Mouse (Mus musculus): Measurements from ENCODE around the gene Cpeb2.

The Cpeb2 gene

DNA sequence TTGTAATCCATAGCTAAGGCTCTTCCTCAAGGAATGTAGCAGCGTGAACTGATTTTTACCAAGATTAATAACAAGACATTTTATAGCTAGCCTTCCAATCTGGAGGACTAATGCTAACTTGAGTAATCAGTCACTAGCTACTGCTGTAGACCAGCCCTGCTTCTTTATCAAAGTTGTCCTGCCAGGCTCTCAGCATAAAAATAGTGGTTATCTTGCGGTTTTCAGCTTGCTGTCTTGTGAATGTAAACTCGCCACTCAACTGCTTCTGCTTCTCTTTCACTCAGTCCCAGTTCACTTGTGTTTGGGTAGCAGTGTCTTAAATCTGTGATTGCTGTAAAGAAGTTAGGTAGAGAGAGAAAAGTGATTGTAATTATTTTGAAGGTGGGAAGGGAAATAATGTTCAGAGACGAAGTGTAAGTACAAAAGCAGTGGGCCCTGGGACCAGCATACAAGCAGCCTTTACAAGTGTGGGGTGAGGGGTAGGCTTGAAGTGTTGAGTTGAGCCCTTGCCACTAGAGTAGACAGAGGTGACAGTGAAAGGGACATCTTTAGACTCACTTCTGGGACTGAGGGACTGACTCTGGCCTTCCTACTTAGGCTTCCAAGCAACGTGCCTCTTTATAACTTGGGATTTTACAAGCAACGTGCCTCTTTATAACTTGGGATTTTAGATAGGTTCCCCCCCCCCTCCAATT lies 6.3 kb downstream of the Cpeb2 start:
- no peak for DNase-seq

GRCm38 (mm10) chr5:43240729-43241128 lies 7.8 kb downstream of the Cpeb2 start:
- no peak for DNase-seq

GRCm38 (mm10) chr5:43246236-43246635 lies 13.3 kb downstream of the Cpeb2 start:
- DNase-seq: no peak

- DNase-seq: no peak
Observed at GRCm38 (mm10) chr5:43246954-43247353, 14.0 kb downstream of the Cpeb2 start.

GRCm38 (mm10) chr5:43248001-43248430 lies 15.0 kb downstream of the Cpeb2 start:
- DNase-seq: no peak

GRCm38 (mm10) chr5:43257490-43257889 lies 24.5 kb downstream of the Cpeb2 start:
- no peak for DNase-seq

DNA sequence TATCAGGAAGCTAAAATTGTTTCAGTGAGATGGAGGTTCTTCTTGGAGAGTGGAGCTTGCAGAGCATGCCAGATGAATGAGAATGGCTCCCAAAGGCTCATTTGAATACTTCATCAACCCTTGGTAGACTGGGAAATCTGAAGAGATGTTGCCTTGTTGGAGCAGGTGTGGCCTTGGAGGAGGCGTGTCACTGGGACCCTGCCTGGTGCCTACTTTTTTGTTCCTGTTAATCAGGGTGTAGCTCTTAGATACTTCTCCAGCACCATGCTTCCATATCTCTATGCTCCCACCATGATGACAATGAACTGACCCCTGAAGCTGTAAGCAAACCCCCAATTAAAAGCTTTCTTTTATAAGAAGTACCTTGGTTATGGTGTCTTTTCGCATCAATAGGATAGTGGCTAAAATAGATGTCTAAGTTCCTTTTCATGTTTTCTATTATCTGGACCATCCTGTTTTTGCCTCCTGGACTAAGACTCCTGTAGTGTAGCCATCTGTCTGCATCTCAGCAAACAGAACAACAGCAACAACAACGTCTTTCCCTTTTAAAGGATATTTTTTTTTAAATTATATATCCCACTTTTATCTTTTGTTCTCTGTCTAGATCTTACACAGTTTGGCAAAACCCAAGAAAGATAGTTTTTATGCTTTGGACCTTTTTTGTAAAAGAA lies 25.6 kb downstream of the Cpeb2 start:
- no peak for DNase-seq

- no peak for DNase-seq
Observed at GRCm38 (mm10) chr5:43261814-43262213, 28.8 kb downstream of the Cpeb2 start.

DNA sequence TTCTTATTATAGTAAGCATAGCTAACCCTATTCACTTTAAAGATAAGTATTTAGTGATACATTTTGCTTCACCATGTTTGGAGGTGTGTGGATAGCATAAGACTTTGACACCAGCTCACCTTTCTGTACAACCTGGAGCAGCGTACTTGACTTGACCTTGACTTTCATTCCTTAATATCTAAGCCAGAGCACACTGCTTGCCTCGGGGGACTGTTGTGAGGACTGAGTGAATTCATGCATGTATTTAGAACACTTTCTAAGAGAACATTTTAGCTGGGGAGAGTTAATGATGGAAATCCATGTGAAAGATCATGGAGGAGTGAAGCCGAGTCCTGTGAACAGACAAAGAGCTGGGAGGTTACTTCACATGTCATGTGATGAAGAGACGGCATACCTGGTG lies 31.0 kb downstream of the Cpeb2 start:
- DNase-seq: no peak

DNA sequence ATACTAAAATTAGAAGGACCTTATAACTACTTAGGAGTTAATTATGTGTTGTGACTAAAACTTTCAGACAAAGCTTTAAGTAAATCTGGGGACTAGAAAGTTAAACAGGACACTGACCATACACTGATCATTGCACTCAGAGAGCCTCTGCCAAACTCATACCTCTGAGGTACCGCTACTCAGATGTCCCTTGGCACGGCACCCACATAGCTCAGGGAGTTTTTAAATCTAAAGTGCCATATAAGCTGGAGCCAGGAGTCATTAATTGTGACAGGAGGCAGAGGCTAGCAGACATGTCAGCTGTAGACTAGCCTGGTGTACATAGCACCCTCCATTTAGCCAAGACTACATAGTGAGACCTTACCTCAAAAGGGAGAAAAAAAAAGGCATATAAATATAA lies 31.7 kb downstream of the Cpeb2 start:
- no peak for DNase-seq

DNA sequence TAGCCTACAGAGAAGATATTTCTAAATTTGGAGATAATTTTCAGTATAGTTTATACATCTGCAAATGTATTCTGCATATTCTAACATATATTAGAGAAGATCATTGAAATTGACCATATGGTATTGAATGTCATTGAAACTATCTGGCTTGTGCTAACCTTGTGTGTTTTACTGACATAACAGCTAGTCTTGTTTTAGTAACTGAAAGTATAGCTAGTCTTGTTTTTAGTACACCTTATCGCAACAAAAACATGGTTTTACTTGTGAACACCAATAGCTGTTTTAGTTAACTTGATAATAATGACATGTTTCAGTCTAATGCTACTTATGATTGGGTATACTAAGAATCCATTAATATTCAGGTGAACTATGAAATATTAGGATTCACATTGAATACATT lies 45.0 kb downstream of the Cpeb2 start:
- DNase-seq: no peak

DNA sequence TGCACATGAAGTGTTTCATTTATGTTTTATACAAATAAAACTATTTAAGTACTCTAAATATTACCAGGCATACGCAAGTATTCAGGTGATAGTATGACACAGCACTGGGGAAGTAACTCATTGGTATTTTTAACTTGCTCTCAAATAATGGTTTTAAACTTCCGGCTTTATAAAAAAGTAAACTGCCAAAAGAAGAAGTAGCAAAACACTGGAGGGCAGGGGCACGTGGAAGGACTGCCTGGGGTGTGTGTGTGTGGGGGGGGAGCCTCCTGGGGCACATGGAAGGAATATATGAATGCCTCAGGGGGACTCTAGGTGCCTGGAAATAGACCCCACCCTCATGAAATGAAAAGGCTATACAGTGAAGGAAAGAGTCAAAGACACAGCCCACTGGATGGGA lies 46.8 kb downstream of the Cpeb2 start:
- no peak for DNase-seq

DNA sequence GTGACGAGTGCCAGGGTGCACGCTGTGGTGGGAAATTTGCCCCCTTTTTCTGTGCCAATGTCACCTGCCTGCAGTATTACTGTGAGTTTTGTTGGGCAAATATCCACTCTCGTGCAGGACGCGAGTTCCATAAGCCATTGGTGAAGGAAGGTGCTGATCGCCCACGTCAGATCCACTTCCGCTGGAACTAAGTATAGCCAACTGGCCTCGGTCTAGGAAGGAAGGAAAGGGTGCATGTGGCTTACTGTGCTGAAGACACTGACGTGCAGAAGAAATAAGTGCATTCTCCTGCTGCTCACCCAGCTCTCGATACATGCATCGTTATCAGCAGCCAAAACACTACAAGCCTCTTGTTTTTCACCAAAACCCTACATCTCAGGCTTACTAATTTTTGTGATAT lies 52.8 kb downstream of the Cpeb2 start:
- DNase-seq: no peak

DNA sequence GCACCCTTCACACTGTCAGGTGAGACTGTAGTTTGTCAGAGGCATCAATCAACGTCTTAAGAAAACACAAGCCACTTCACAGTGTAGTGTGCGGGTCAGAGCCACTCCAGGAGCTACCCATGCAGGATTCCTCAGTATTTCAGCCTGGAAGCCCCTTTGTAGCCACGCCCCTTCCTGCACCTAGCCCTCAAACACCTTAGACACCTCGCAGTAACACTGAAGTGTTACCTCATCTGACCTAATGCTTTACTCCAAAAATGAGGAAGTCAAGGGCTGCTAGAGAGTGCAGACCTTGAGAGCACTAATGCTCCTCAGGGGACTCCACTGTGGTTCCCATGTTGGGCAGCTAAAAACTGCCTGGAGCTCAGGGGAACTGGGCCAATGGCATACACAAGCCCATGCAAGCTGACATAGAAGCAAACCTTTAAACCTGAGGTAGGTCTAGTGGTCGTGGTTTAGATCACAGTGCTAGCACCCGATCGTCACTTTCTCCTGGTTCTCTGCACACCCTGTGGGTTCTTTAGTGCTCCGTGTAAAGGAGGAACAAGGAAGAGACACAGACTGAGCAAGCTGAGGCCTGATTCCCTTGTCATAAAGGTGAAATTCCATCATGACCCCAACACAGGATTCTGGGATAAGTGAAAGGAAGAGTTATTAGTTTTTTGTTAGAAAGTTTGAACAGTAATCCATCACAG lies 56.9 kb downstream of the Cpeb2 start:
- DNase-seq: peak; percentile 64

GRCm38 (mm10) chr5:43293136-43293535 lies 60.2 kb downstream of the Cpeb2 start:
- DNase-seq: no peak

DNA sequence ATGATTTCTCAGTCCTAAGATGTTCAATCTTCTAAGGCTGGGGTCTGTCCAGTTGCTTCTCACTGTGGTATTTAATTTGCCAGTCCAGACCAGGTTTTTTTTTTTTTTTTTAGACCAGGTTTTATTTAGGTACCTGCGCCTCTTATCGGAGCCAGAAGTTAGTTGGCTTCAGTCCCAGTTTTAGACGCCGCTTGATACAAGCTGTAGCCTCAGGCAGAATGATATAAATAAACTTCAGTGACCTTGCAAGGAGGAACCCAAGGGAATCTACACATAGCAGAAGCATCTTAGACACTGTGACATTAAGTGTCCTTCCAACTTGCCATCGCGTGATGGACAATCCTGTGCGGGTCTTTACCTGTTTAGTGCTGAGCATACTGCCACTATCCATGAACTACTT lies 64.5 kb downstream of the Cpeb2 start:
- DNase-seq: peak; percentile 7

DNA sequence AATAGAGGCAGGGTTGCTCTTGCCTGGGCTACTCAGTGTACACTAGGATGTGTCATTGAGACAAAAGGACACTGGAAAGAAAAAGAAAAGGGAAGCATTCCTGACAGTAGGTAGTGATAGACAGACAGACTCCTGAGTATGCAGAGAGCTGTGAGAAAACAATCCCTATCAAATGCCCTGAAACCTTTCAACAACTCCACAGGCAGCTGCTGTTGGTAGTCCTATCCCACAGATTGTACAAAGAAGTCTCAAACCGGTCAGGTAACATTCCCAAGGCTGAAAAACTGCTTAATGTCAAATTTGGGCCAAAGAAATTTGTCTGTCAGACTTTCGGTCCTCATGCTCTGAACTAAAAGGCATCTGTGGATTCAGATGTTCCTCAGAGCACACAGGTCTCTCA lies 66.0 kb downstream of the Cpeb2 start:
- no peak for DNase-seq

DNA sequence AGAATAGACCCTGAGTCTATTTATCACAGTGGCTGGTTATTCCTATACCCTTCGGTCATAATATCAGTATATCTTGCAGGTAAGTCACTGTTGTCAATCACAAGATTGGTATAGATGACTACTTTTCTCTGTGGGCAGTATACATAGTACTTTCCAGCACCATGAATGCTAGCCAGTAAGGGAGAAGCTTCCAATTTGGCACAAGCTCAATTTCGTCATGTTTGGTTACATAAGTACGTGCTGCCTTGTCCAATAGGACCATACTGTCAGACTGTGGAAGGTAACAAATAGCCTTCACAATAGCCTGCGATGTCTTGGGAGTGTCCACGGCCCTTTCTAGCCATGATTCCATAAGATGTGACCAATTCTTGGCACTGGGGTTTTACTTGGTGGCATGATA lies 67.1 kb downstream of the Cpeb2 start:
- no peak for DNase-seq

DNA sequence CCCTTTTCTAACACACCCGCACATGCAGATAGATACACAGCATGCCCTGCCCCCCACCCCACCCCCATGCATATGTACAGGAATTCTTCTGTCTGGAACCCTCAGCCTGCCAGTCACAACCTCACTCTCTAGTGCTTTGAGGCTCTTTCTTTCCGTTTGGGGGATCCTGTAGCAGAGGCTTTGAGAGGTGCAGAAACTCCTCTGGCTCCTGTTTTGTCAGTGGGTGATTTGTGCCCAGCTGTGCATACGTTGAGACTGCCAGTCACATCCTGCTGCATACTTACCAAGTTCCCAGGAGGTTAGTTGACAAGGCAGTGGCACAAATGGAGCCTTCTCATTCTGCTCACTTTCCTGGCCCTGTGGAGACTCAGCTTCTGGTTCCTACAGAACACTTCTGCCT lies 68.0 kb downstream of the Cpeb2 start:
- DNase-seq: no peak

DNA sequence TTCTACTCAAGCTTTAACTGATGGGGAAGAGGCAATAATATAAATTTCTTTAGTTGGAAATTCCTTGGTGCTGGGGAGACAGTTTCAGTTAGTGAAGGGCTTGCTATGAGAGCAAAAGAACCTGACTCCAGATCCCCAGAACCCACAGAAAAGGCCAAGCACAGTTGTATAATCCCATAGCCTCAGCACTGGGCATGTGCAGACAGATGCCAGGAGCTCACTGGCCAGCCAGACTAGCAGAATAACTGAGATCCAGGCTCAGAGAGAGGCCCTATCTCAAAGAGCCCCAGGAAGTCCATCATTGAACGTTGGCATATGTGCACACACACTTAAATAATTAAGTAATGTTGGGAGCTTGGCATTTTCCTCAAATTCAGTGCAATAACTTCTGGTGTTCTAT lies 70.5 kb downstream of the Cpeb2 start:
- DNase-seq: no peak

DNA sequence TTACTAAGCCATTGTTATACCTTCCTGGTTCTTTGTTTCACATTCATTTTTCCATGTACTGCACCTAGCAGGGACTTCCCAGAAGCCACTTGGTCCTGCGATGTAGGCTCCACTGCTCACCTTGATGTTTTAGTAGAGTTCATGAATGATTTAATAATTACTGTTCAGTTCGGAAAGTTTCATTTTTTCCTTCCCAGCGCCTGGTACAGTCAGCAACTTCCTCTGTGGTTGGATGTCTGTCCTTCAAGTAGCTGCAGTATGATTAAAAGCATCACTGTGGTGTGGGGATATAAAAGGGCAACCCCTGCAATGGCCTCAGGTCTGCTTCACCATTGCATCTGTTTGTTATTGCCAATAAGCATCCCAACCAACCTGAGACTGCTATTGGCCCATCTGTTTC lies 72.5 kb downstream of the Cpeb2 start:
- no peak for DNase-seq

DNA sequence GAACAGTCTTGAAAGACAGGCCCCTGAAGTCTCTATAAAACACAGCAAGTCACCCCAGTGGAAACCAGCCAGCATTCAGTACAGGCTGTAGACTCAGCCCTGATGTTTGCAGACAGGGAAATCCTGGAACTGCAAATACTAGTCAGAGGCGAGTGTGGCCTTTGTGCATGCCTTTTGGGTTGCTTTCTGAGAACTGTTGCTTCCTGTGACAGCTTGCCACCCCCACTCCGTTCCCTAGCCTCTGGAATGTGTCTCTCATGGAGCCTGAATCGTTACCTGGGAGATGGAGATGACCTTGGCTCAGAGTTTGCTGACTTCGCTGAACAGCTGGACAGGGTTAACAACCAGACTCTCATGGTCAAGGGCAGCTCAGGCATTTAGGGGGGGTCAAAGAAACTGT lies 77.0 kb downstream of the Cpeb2 start:
- DNase-seq: no peak

DNA sequence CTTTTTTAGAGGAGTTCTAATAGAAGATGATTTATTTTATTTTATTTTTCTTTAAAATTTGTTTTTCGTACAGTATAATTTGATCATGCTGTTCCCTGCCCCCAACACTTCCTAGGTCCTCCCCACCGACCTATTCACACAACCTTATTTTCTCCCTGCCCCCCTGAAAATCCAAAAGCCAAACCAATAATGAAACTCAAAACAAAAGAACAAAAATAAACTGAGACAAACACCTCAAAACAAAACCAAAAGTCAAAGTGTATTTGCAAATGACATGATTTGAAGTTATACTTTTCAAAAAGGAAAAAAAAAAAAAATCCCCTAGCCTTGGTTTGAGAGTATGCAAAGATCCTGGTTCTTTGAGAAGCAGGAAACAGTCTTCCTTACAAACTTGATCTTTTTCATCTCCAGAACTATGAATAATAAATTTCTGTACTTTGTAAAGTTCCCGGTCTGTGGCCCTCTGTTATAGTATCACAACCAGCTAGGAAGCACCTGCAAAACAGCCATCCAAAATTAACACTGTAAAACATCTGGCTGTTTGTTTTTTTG lies 91.4 kb downstream of the Cpeb2 start:
- DNase-seq: no peak

DNA sequence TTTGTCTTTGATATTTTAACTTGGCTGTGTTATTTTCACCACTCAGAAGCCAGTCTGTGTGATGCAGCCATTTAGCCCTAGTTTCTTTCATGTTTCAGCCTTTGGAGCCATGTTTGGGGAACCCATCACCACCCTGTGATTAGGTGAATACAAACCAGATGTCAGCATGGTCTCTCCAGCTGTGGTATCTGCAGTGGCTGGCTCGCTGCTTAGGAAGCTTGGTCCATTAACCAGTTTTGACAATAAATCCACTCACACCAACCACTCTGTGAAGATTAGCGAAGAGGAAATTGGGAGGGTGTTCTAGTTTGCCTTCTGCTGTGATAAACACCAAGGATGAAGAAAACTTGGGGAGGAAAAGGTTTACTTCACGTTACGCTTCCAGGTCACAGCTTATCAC lies 92.6 kb downstream of the Cpeb2 start:
- no peak for DNase-seq

Data from lung, postnatal 36 days (tissue).